Mouse (Mus musculus): Measurements from ENCODE around the gene Fam129a. TPM values are rescaled to one million over a fixed set of nuclear protein-coding genes. Genes with fewer than 3 reads are reported as not detected.
"Not testable (repeated sequence)": the region's sequence is repeated elsewhere in the genome, so short reads cannot be mapped to it uniquely, and the experiment has no call there.

Fam129a gene
- total RNA-seq, 2 experiments from 2014 or later = 1.7 to 2.4 TPM

DNA sequence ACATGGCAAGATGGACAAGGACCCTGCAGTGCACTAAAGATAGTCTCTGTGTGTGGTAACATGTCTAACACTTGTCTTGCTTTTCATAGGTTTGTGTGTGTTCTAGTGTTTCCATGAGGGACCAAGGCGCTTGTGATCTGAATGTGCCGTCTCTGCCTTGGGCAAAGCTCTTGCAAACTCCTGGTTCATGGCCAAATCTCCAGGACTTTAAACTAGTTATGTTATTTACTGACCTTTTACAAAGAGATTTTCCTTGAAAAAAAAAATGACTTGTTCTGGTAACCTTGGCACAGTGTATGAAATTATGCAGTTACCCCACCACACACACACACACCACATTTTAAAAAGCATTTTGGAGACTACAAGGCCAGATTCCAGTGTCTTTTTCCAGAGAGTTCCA lies 149.6 kb downstream of the Fam129a start:
- no peak for DNase-seq (ENCODE audit: extremely low spot score in 1 of 2, low spot score in 1 of 2)

GRCm38 (mm10) chr1:151721357-151721983 lies 150.5 kb downstream of the Fam129a start:
- DNase-seq (ENCODE audit: extremely low spot score in 1 of 2, low spot score in 1 of 2) = no peak

GRCm38 (mm10) chr1:151723771-151724170 lies 152.8 kb downstream of the Fam129a start:
- DNase-seq (ENCODE audit: extremely low spot score in 1 of 2, low spot score in 1 of 2) = no peak

DNA sequence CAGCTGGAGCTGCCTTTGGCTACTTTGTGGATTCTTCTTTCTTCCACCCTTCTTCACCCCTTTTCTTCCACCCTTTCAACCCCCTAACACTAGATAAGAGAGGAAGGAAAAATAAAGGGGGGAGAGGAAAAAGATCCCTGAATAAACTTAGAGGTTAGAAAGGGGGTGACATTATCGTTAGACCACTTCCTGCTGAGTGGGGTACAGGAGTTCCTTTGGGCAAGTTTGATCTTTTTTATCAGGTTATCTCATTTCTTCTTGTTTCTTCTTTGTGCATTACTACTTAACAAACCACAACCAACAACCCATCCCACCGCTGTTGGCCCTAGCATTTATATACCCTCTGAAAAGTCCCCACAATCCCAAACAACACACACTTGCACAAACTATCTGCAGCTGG lies 154.6 kb downstream of the Fam129a start:
- no peak for DNase-seq (ENCODE audit: extremely low spot score in 1 of 2, low spot score in 1 of 2)

- DNase-seq (ENCODE audit: extremely low spot score in 1 of 2, low spot score in 1 of 2) = no peak
These were observed 155.4 kb downstream of the Fam129a start for GRCm38 (mm10) chr1:151726358-151726757.

- no peak for DNase-seq (ENCODE audit: extremely low spot score in 1 of 2, low spot score in 1 of 2)
These were observed 157.2 kb downstream of the Fam129a start for GRCm38 (mm10) chr1:151728141-151728540.

- DNase-seq (ENCODE audit: extremely low spot score in 1 of 2, low spot score in 1 of 2) = no peak
These were observed 166.2 kb downstream of the Fam129a start for GRCm38 (mm10) chr1:151737146-151737545.

- no peak for DNase-seq (ENCODE audit: extremely low spot score in 1 of 2, low spot score in 1 of 2)
These were observed 170.2 kb downstream of the Fam129a start for GRCm38 (mm10) chr1:151741199-151741621.

DNA sequence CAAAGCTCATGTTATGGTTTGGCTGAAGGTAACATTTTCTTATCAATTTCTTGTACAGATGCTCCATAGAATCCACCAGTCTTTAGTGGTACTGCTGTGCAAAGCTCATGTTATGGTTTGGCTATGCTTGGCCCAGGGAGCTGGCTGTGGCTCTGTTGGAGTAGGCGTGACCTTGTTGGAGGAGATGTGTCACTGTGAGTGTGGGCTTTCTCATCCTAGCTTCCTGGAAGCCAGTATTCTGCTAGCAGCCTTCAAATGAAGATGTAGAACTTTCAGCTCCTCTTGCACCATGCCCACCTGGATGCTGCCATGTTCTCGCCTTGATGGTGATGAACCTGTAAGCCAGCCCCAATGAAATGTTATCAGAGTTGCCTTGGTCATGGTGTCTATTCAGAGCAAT lies 178.9 kb downstream of the Fam129a start:
- DNase-seq (ENCODE audit: extremely low spot score in 1 of 2, low spot score in 1 of 2) = not testable (repeated sequence)

DNA sequence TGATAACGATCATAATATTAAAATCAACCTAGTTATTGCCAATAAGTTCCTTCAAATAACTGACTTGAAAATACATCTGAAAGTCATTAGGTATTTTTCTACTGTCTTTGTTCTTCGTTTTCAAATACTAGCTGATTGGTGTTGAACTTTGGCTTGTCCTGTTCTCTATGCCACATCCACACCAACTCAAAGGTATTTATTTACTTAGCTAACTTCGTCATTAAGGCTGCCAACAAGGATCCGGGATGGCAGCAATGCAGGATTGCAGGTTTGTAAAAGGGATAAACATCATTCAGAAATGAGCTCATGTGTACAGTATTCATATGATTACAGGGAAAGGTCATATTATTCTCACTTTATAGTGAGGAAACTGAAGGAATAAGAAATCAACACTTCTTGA lies 182.0 kb downstream of the Fam129a start:
- DNase-seq (ENCODE audit: extremely low spot score in 1 of 2, low spot score in 1 of 2) = no peak

DNA sequence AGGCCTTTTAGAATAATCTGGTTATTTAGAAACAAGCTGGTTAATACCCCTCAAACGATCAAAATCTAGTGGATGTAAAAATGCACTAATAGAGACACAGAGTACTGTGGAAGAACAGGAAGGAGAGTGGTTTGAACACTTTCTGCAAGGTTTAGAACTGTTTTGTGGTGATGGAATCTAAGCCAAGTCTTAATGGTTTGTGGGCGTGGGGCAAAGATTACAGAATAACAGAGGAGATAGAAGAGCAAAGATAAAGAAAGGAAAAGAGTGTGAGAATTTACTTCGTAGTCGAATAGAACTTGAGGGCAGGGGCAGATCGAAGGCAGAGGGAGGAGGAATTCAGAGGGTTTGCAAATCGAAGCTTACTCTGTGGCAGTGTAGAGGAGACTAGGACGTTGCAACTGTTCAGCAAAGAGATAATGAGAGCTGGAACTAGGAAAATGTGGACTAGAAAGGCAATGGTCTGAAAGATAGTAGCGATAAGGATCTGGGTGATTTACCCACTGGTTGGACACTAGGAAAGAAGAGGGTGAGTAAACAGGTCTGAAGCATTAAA lies 182.5 kb downstream of the Fam129a start:
- no peak for DNase-seq (ENCODE audit: extremely low spot score in 1 of 2, low spot score in 1 of 2)

DNA sequence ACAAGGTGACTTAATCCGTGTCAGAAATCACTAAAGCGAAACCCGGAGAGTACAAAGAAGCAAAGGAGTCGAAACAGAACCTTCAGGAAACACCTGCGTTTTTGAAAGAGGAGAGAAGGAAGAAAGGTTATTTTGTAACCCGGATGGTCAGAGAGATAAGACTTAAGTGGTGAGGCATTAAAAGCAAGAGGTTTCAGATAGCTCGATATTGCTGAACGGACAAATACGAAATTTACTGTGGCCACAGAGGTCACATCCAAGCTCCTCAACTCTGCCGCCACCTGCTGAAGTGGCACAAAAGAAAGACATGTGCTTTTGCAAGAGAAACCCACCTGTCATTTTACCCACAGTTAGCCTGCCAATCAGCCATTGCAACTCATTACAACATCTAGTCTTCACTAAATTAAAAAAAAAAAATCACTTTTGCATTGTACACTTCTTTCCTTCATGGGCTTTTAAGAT lies 183.1 kb downstream of the Fam129a start:
- DNase-seq (ENCODE audit: extremely low spot score in 1 of 2, low spot score in 1 of 2) = no peak

DNA sequence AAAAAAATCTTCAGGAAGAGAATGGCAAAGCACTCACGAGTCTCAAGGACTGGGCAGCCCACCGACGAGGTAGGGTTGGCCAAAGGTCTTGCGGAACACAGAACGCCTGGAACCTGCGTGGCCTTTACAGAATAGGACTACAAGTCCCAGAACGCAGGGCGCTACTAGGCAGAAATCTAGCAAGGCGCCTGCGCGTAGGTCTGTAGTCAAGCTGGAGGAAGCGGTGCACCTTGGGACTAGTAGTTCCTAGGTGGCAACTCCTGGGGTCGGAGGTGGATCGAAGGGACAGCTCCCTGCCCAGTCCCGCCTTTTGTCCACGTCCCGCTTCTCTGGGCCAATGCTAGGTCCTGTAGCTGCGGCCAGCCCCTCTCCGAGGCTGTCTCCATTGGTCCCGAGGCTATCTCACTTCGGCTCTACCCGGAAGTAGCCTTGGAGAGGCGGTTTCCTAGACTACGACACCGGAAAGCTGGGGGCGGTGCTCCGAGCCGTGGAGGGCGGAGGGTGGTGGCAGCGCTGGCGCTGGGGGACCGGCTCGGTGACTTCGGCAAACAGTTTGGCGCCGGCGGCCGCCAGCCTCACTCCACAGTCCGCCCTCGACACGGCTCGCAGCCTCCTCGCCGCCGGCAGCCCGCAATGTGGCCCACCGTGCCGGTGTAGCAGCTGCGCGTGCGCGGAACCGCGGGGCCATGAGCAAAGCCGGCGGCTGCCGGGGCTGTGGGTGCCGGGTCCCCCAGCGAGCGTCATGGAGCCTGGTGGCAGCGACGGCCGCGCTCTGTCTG lies 184.1 kb downstream of the Fam129a start, which contains the start of gene Edem3:
Gene Edem3 (plus strand): TSS at position 491 of the 779 bp plus-strand sequence.
- peak; percentile 85 to 93 for DNase-seq (ENCODE audit: extremely low spot score in 1 of 2, low spot score in 1 of 2)

DNA sequence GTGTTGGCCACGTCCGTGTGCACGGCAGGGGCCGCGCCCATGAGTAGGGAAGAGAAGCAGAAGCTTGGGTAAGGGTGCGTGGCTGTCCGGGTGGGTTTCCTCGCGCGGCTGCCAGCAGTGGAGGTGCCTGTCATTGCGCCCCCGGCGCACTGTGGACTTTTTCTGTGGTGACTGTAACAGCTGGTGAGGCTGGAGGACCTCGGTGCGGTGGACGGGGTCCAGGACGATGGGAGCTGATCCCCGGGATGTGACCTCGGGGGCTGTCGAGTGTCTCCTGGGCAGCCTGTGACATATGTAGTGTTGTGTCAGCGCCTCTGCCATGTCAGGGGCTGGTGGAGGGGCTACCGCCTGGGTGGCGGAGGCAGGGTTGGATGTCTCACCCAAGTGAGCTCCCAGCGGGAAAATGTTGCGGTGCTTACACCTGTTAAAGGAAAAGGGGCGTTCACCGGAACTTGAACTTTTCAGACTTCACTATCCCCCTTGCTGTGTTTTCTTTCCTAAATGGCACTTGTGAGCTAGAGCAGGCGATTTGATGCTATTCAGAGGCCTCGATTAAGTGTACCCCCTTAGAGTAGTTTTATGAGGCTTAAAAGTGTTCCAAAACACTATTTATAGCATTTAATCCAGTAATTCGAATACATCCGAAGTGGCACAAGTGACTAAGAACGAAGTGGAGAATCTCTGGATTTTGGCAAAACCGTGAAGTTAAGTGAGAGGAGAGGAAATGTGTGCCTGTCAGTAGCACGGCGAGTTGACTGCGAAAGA lies 184.9 kb downstream of the Fam129a start:
- no peak for DNase-seq (ENCODE audit: extremely low spot score in 1 of 2, low spot score in 1 of 2)

- no peak for DNase-seq (ENCODE audit: extremely low spot score in 1 of 2, low spot score in 1 of 2)
These were observed 185.4 kb downstream of the Fam129a start for GRCm38 (mm10) chr1:151756425-151756728.

DNA sequence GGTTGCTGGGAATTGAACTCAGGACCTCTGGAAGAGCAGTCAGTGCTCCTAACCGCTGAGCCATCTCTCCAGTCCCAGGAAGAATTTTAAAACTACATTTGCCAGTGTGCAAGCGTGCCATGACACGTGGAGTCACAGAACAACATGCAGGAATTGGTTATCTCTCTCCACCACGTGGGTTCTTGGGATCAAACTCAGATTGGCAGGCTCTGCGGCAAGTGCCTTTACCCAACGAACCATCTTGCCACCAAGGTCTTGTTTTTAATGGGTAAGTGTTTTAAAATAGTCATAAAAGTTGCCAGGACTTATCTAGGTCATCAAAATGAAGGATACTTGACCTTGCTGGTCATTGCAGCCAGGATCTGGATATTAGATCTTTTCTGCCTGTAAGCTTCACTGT lies 187.3 kb downstream of the Fam129a start:
- no peak for DNase-seq (ENCODE audit: extremely low spot score in 1 of 2, low spot score in 1 of 2)

DNA sequence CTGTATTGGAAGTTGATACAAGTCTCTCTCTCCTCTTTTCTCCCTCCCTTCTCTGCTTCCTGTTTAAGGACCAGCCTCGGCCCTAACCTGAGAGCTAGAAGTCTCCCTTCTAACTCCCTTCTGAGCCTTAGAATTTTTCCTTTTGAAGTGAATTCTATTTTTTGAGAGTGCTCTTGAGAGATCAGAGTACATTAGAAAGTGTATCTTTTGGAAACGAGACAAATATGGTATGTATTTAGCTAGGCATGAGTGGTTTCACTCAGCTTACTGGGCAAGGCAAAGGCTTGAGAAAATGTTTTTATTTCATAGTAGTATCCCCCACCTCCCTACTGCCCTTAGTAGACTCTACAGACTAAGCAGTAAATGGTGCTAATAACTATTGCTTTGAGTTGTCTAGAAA lies 188.0 kb downstream of the Fam129a start:
- DNase-seq (ENCODE audit: extremely low spot score in 1 of 2, low spot score in 1 of 2) = no peak

GRCm38 (mm10) chr1:151764236-151764635 lies 193.2 kb downstream of the Fam129a start:
- no peak for DNase-seq (ENCODE audit: extremely low spot score in 1 of 2, low spot score in 1 of 2)

DNA sequence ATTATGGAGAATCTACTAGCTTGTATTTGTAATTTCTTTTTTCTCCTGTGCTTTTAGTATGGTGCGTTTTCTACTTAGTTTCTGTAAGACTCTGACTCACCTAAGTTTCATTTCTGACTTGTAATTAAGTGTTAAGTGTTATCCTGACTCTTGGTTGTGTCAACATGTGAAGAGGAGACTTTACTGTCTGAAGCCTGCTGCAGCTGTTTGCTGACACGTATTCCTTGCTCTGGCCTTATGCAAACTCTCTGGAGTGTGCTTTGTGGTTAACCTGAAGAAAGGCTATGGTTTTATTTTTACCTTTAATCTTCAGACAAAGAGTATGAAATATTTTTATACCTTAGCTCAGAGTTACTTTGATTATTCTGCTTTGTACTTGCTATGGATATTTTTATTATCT lies 195.2 kb downstream of the Fam129a start:
- no peak for DNase-seq (ENCODE audit: extremely low spot score in 1 of 2, low spot score in 1 of 2)

DNA sequence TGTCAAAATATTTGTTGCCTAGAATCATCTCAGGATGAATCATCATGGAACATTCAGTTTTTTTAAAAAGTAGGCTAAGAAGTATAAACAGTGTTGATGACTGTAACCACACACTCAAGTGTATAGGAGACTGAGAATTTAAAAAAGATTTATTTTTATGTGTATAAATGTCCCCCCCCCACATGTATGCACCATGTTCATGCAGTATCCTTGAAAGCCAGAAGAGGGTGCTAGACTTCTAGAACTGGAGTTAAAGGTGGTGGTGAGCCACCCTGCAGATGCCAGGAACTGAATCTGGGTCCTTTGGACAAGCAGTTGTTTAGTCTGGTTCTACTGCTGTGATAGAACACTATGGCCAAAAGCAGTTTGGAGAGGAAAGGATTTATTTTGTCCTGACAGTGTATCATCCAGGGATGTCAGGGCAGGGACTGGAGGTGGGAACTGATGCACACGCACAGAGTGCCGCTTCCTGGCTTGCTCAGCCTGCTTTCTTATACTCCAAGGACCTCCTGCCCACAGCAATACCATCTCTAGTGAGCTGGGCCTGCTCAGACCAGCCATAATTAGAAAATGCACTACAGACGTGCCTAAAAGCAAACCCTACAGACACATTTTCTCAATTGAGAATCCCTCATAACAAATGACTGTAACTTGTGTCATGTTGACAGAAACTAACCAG lies 196.1 kb downstream of the Fam129a start:
- no peak for DNase-seq (ENCODE audit: extremely low spot score in 1 of 2, low spot score in 1 of 2)

Data from layer of hippocampus, postnatal 25 days (tissue).